Mouse (Mus musculus): ENCODE results near the gene Klhl15.
"Not testable (repeated sequence)": the region's sequence is repeated elsewhere in the genome, so short reads cannot be mapped to it uniquely, and the experiment has no call there.

The Klhl15 gene

DNA sequence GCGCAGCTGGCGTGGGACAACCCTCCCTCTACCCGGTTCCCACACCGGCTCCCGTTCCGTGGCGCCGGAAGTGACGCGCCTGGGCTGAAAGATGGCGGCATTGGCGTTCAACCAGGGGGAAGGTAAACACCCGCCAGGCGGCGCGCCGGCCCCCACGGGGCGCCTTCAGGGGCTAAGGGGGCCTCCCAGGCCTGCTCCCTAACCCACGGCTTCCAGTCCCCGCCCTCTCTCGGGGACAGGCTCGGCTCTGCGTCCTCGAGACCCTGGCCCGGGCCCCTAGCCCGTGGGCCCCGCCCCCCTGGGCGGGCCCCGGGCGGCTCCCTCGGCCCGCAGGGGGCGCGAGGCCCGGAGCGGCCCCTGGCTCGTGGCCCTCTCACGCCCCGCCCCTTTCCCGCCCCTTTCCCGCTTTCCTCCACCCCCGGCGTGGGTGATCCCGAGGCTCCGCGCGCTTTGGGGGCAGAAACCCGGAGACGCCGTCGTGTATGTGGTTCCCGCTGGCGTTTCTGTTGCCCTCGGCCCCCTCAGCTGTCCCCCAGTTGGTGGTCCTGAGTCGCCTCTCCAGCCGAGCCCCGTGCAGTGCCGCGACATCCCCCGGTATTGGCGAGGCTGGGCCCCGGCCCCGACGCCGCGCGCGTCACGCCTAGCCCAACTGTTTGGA is at the start of gene Klhl15:
Gene Klhl15 (plus strand): TSS at position 68 of the 658 bp plus-strand sequence.
- in situ Hi-C loops (cut with MboI; ENCODE audit: low sequenced_read_pairs): no loop called here

DNA sequence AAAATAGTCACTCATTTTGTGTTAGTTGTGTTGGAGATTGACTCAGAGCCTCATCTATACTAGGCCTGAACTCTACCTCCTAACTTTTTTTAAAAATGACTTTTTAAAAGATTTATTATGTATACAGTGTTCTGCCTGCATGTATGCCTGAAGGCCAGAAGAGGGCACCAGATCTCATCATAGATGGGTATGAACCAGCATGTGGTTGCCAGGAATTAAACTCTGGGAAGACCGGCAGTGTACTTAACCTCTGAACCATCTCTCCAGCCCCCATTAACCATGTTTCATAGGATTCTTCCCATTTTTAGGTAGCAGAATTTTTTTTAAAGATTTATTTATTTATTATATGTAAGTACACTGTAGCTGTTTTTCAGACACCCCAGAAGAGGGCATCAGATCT is 49.2 kb upstream of the Klhl15 start:
- in situ Hi-C loops (cut with MboI; ENCODE audit: low sequenced_read_pairs): no loop called here

DNA sequence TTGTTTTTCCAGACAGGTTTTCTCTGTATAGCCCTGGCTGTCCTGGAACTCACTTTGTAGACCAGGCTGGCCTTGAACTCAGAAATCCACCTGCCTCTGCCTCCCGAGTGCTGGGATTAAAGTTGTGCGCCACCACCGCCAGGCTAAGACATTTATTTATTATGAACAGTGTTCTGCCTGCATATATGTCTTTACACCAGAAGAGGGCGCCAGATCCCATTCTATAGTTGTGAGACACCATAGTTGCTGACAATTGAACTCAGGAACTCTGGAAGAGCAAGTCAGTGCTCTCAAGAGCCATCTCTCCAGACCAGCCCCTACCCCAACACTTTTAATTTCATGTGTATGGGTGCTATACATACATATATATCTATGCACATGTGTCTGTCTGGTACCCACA is 40.5 kb upstream of the Klhl15 start:
- in situ Hi-C loops (cut with MboI; ENCODE audit: low sequenced_read_pairs): not testable (repeated sequence)

DNA sequence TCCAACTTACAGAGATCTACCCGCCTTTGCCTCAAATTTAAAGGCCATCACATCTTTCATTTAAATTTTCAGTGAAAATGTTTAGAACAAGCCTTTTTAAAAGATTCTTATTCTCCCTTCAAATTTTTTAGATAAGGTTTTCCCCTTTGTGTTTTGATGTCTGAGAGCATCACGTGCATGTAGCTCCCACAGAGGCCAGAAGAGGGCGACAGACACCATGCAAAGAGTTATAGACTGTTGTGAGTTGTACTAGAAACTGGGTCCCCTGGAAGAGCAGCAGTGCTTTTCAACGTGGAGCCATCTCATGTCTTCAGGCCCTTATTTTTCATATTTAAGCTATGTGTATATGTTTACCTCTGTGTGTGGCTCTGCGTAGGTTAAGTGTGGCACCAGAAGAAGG is 36.6 kb upstream of the Klhl15 start:
- in situ Hi-C loops (cut with MboI; ENCODE audit: low sequenced_read_pairs): no loop called here

DNA sequence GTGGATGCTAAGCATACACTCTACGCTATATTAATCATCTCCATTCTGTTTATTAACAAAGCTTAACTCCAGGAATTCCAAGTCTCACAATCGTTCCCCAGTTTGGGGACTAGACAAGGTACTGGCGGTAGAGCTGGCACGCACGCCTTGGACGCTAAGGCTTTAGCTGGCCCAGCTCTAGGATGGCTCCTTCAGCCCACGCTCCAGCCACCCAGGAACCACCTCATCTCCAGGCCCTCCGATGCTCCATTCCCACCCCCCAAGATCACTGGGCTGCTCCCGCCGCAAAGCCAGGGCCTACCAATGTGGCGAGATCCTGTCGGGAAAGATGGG is 22.2 kb upstream of the Klhl15 start:
- in situ Hi-C loops (cut with MboI; ENCODE audit: low sequenced_read_pairs): no loop called here

DNA sequence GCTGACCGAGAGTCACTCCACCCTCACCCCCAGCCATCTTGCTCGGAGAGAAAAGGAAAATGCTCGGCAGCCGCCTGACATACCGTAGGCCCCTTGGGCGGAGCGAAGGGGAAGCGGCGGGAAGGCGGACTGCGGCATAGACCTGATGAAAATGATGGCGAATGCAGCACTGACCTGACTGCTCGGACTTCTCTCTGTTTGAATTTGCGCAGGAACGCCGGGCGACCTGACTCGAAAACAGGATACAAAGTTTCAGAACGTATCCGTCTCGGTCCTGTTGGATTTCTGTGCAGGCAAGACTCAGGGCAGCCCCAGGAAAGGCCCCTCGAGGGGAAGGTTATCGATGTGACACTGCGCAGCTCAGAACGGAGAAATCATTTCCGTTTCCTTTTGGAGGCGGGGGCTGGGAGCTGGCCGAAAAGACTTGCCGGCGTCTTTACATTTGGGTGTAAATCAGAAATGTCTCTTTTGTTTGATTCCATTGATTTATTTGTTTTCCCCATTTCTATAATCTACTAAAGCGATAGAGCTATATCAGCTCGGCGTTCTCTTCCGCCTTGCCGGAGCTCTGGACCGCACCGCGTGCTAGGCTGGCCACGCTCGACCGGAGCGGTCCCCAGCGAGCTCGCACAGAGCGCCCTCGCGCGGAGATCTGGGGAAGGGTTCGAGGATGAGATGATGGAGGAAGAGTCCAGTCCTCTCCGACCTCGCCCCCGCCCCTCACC is 21.6 kb upstream of the Klhl15 start, which contains the start of gene Eif2s3x:
Gene Eif2s3x (minus strand): TSS at position 266 of the 725 bp plus-strand sequence.
- in situ Hi-C loops (cut with MboI; ENCODE audit: low sequenced_read_pairs): no loop called here

DNA sequence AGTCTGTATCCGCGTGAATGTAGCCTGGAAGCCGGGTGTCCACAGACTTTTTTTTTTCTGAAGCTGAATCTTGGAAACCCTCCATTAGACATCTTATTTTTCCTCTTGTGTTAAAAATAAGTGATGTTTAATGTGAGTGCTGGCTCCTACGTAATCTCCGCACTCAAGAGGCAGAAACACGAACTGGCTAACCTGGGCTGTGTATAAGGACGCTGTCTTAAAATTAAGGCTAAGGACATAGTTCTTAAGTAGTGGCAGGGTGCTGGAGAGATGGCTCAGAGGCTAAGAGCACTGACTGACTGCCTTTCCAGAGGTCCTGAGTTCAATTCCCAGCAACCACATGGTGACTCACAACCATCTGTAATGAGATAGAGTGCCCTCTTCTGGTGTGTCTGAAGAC is 21.0 kb upstream of the Klhl15 start:
- in situ Hi-C loops (cut with MboI; ENCODE audit: low sequenced_read_pairs): no loop called here

DNA sequence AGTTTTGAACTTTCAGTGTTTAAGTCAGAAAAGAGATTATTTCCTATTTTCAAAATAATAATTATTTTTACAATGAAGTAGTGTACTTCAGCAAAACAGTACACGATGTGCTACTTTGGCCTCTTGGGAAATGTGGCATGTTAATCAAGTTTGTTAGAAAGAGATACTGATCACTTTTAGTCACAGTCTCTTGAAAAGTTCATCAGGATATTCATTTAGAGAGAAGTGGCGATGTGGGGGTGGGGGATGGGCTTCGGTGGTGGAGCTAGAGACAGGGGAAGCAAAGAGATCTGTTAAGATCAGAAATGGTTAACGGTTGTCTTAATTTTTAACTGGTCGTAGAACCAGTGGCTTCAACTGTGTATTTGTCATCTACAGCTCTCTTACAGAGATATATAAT is 967 bp upstream of the Klhl15 start:
- in situ Hi-C loops (cut with MboI; ENCODE audit: low sequenced_read_pairs): no loop called here

DNA sequence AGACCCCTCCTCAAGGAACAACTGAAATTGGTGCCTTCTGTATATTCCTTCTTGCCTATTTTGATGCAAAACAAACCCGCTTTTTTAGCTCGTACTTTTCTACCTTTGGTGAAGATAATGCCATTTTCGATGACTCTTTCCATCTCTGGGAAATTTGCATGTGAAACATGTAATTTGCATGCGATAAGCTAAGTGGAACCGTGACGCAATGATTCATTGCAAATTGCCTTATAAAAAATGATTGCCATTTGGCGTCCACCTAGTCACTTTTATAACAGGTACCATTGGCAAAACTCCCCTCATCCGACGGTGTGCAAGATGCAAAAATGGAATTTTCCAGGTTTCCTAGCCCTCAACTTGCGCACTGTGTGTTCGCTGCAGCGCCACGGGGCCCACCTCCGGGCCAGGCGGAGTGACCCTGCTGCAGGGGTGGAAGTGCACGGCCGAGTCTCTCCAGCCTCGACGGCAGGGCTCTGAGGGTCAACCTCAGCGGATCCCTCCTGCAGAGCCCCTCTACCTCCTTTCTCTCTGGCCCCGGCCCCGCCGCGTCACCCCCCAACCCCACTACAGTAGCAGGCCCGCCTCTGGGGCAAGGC is 365 bp upstream of the Klhl15 start:
- in situ Hi-C loops (cut with MboI; ENCODE audit: low sequenced_read_pairs): no loop called here

DNA sequence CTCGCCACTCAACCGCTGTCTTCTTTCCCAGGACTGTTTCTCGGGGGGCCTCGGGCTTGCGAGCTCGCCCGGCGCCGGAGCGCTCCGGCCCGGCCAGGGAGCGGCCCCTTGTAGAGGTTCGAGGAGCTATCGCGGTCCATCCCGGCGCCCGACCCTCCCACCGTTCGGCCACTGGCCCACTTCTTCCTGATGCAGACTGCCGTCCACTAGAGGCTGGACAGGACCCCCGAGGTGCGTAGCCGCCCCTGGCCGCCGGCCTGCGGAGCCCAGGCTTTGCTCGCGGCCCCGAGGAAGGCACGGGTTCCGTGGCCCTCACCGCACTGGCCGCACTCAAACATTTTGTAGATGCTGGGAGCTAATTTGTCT is 774 bp downstream of the Klhl15 start:
- in situ Hi-C loops (cut with MboI; ENCODE audit: low sequenced_read_pairs): no loop called here

DNA sequence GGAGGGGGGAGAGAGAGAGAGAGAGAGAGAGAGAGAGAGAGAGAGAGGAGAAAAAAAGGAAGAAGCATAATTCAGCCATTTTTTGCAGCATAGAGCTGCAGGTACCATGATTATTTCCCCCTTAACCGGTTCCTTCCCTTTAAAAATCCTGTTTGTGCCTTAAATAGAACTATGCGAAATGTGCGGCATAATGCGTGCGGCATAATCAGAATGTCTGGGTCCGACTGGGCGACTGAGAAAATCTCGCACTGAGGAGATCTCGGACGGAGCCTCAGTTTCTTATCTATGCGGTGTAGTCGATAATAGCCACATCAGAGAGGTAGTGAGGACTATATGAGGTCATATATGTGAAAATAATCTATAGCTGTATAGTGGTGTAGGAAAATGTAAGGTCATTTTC is 1.2 kb downstream of the Klhl15 start:
- in situ Hi-C loops (cut with MboI; ENCODE audit: low sequenced_read_pairs): no loop called here

DNA sequence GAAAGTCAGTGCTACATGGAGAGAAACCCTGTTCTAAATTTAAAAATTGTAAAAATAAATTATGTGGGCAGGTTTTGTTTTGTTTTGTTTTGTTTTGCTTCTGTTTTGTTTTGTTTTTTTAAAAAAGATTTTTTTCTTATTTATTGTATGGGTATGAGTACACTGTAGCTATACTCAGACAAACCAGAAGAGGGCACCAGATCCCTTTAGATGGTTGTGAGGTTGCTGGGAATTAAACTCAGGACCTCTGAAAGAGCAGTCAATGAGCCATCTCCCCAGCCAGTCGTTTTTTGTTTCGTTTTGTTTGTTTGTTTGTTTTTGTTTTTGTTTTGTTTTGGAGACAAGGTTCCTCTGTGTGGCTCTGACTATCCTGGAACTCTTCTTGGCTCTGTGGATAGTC is 54.5 kb downstream of the Klhl15 start:
- in situ Hi-C loops (cut with MboI; ENCODE audit: low sequenced_read_pairs): no loop called here

DNA sequence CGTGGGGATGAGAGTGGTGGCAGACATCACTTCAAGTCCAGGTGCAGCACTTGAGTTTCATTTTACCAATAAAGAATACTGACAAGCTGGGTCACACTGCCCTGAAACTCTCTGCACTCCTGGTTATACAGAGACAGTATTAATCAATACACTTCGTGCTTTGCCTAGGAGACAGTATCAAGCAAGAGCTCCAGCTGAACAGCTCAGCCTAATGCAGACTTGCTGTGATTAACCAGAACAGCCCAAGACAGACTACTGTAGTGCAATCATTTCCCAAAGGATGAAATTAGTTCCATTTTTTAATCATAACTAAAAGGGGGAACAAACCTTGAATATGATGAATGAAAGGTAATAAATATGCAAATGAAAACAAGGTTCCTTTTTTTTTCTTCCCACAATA is 68.5 kb downstream of the Klhl15 start:
- in situ Hi-C loops (cut with MboI; ENCODE audit: low sequenced_read_pairs): no loop called here

DNA sequence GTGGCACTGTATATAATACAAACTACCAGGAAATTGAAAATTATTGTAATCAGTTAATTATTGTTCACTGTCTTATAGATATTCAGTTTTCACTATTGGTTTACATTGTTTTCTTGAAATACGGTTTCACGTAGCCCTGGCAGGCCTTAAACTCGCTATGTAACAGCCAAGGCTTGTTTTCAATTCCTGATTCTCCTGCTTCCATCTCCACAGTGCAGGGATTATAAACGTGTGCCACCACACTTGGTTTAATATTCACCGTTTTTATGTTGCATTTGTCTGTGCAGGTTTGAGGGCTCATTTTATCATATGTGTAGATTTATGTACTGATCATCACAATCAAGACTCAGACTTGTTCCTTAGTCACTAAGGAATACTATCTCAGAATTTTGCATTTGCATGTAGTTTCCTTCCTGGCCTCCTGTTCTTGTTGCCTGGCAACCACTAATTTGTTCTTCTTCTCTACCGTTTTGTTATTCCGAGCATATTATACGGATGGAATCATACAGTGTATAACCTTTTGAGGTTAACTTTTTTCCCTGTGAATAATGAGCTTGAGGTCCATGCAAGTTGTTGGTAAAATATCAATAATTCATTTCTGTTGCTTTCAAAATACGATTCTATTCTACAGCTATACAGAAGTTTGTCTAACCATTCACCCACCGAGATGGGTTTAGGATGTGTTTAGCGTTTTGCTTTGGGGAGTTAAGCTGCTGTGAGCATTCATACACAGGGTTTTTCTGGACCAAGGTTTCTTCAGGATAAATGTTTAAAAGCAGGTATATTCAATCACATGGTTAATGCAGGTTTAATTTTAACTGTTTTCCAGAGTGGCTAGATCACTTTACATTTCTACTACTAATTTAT is 86.9 kb downstream of the Klhl15 start:
- in situ Hi-C loops (cut with MboI; ENCODE audit: low sequenced_read_pairs): no loop called here
